Comparison of ENCODE assay signal across 8 mouse cellular contexts in genomic region chr7:80113989-80114388, GRCm38 (mm10). TPM values are rescaled to one million over a fixed set of nuclear protein-coding genes. Genes with fewer than 3 reads are reported as not detected.
DNase-seq lines count a peak whose midpoint lies in the region; ATAC-seq and TF ChIP-seq lines count a peak whose summit lies in the region.

No protein-coding gene starts in this region.

- H3K36me3 ChIP-seq in kidney, adult 2 months (ENCODE audit: control insufficient read depth, insufficient read depth, low read length), result peaks cover 2% of the 10 kb centered on the region; the same call in 1 of the 2 replicates
- peaks cover 7% of the 10 kb centered on the region for H3K36me3 ChIP-seq in stomach, embryonic 14.5 days (ENCODE audit: control insufficient read depth, insufficient read depth, low read length)

- peaks cover 8% of the 10 kb centered on the region; the same call in 1 of the 2 replicates for H3K4me1 ChIP-seq in cerebellum, adult 2 months (ENCODE audit: control insufficient read depth, insufficient read depth, low read length)
- peaks cover 23% of the 10 kb centered on the region for H3K4me1 ChIP-seq in kidney, adult 2 months (ENCODE audit: control insufficient read depth, insufficient read depth, low read length)
- peaks cover 9% of the 10 kb centered on the region for H3K4me1 ChIP-seq in lung, adult 2 months (ENCODE audit: control insufficient read depth, insufficient read depth, low read length)
- H3K4me1 ChIP-seq in stomach, embryonic 14.5 days (ENCODE audit: control insufficient read depth, insufficient read depth, low read length), result peaks cover 26% of the 10 kb centered on the region

- WGBS in cerebellum, adult 2 months, result 30% methylated on average over 10 of the region's 10 CpGs
- WGBS in kidney, adult 2 months, result 8% methylated on average over 10 of the region's 10 CpGs
- 20% methylated on average over 10 of the region's 10 CpGs for WGBS in lung, adult 2 months
- WGBS in stomach, embryonic 14.5 days, result 8% methylated on average over 10 of the region's 10 CpGs

- peak overlapping the region; percentile 93 for H3K4me2 ChIP-seq in stomach, embryonic 14.5 days (replicated peaks; ENCODE audit: low read depth, low read length)

- H3K4me3 ChIP-seq in cerebellum, adult 2 months (replicated peaks; ENCODE audit: insufficient read depth, low read depth, low read length), result peak overlapping the region; percentile 61
- peak overlapping the region; percentile 88 for H3K4me3 ChIP-seq in kidney, adult 2 months (ENCODE audit: insufficient read depth, low read depth, low read length)
- H3K4me3 ChIP-seq in lung, adult 2 months (replicated peaks; ENCODE audit: extremely low read depth, low read depth, low read length), result peak overlapping the region; percentile 87
- H3K4me3 ChIP-seq in stomach, embryonic 14.5 days (ENCODE audit: low read depth, low read length), result peak overlapping the region; percentile 98

- H3K9ac ChIP-seq in stomach, embryonic 14.5 days (replicated peaks; ENCODE audit: low read depth, low read length), result peak overlapping the region; percentile 98

- no peaks in the 10 kb centered on the region for H3K27me3 ChIP-seq in cerebellum, adult 2 months (ENCODE audit: control insufficient read depth, insufficient read depth, low read length)
- no peaks in the 10 kb centered on the region for H3K27me3 ChIP-seq in kidney, adult 2 months (replicated peaks; ENCODE audit: control insufficient read depth, insufficient read depth, low read length)
- no peaks in the 10 kb centered on the region for H3K27me3 ChIP-seq in stomach, embryonic 14.5 days (ENCODE audit: control insufficient read depth, insufficient read depth, low read length)

- TF ChIP-seq POLR2A in cerebellum, adult 2 months (IDR thresholded peaks at IDR 0.05; ENCODE audit: borderline replicate concordance, insufficient read depth, low read length), result no peak
- TF ChIP-seq POLR2A in kidney, adult 2 months (IDR thresholded peaks at IDR 0.05; ENCODE audit: low read depth, low read length), result no peak
- no peak for TF ChIP-seq POLR2A in lung, adult 2 months (IDR thresholded peaks at IDR 0.05; ENCODE audit: borderline replicate concordance, extremely low read depth, low read depth, low read length)

- peak overlapping the region; percentile 54 for H3K27ac ChIP-seq in cerebellum, adult 2 months (ENCODE audit: insufficient read depth, low read length)
- H3K27ac ChIP-seq in kidney, adult 2 months (ENCODE audit: insufficient read depth, low read depth, low read length), result peak overlapping the region; percentile 99
- H3K27ac ChIP-seq in stomach, embryonic 14.5 days (ENCODE audit: low read length), result peak overlapping the region; percentile 97

- ATAC-seq in stomach, embryonic 14.5 days (ENCODE audit: insufficient number of reproducible peaks, insufficient read depth, low FRiP score, low read depth), result no peak

- DNase-seq in cerebellum, adult 2 months, result no peak
- no peak for DNase-seq in cerebellum, postnatal 14 days
- peak; percentile 66 for DNase-seq in embryo, embryonic 10.5 days (ENCODE audit: low spot score)
- peak; percentile 66 for DNase-seq in heart, adult 8-10 months (ENCODE audit: low spot score)
- DNase-seq in kidney, adult 2 months, result peak; percentile 95
- DNase-seq in lung, adult 2 months, result peak; percentile 62
- no peak for DNase-seq in ovary, postnatal 10 days (ENCODE audit: low spot score)

- TF ChIP-seq CTCF in cerebellum, adult 2 months (IDR thresholded peaks at IDR 0.05; ENCODE audit: borderline replicate concordance, insufficient read depth, low read depth, low read length), result no peak
- TF ChIP-seq CTCF in kidney, adult 2 months (conservative IDR thresholded peaks at IDR 0.05; ENCODE audit: insufficient read depth, insufficient read length, low read depth, low read length), result no peak
- TF ChIP-seq CTCF in lung, adult 2 months (IDR thresholded peaks at IDR 0.05; ENCODE audit: insufficient read depth, low read length), result no peak

- no peaks in the 10 kb centered on the region for H3K9me3 ChIP-seq in stomach, embryonic 14.5 days (ENCODE audit: control insufficient read depth, low read depth, low read length)

RNA-seq across cellular contexts. Expression of gene Idh2, which starts 1.2 kb away (rescaled TPM):
- polyA plus RNA-seq in cerebellum, adult 2 months (2012; rRNA removed), result 77.9 and 84.0 TPM in 2 replicates
- total RNA-seq in heart, adult 8-10 months (2022), result 1,000 to 10,000 TPM; 2,287 to 2,565 (median 2,388) TPM
- polyA plus RNA-seq in kidney, adult 2 months (2012; rRNA removed), result 651 and 688 TPM in 2 replicates
- polyA plus RNA-seq in lung, adult 2 months (2012; rRNA removed), result 144 and 162 TPM in 2 replicates
- 613 and 615 TPM in 2 replicates for polyA plus RNA-seq in stomach, embryonic 14.5 days (2014; fragmentation: Nextera tagmentation; extraction: Ambion mirVana)

Comparison
In these comparisons a context has a peak if more than half of its experiments do, and no peak if none do; other contexts are left out.
1. DNase-seq: peak in embryo, embryonic 10.5 days (single experiment), heart, adult 8-10 months (single experiment), kidney, adult 2 months (single experiment) and lung, adult 2 months (single experiment); none in cerebellum, adult 2 months (0 of 2), cerebellum, postnatal 14 days (0 of 2) and ovary, postnatal 10 days (single experiment).
2. Peak in every context shown above with its lines, with median percentiles within 50 percentile points of each other: H3K27ac ChIP-seq and H3K4me3 ChIP-seq.